Mouse (Mus musculus): ENCODE results near the gene Gm14406. TPM values are rescaled to one million over a fixed set of nuclear protein-coding genes. Genes with fewer than 3 reads are reported as not detected.
"Not testable (repeated sequence)": the region's sequence is repeated elsewhere in the genome, so short reads cannot be mapped to it uniquely, and the experiment has no call there.

Gene Gm14406
- polyA plus RNA-seq (2015; fragmentation: Nextera tagmentation; extraction: Ambion mirVana): not detected in 2 replicates

- H3K9me3 ChIP-seq (replicated peaks; ENCODE audit: control insufficient read depth, low read length); H3K36me3 ChIP-seq (ENCODE audit: control insufficient read depth, insufficient read depth, low read length); H3K4me3 ChIP-seq (replicated peaks; ENCODE audit: low read length); H3K9ac ChIP-seq (ENCODE audit: low read length); ATAC-seq (ENCODE audit: insufficient read depth, low FRiP score); H3K27ac ChIP-seq (ENCODE audit: low read length); H3K4me2 ChIP-seq (ENCODE audit: low read depth, low read length); H3K4me1 ChIP-seq (ENCODE audit: control insufficient read depth, insufficient read depth, low read length); H3K27me3 ChIP-seq (ENCODE audit: control insufficient read depth, insufficient read depth, low read length): not testable (repeated sequence)
- 89% methylated on average over 2 of the region's 2 CpGs for WGBS
Observed at GRCm38 (mm10) chr2:177577998-177578397, at the start of gene Gm14406. Gm14406 (minus strand) TSS chr2:177578210.

GRCm38 (mm10) chr2:177575141-177575540 is 2.9 kb downstream of the Gm14406 start:
- H3K4me1 ChIP-seq (ENCODE audit: control insufficient read depth, insufficient read depth, low read length); H3K27ac ChIP-seq (ENCODE audit: low read length); H3K27me3 ChIP-seq (ENCODE audit: control insufficient read depth, insufficient read depth, low read length); H3K4me3 ChIP-seq (replicated peaks; ENCODE audit: low read length); H3K4me2 ChIP-seq (ENCODE audit: low read depth, low read length); H3K9me3 ChIP-seq (replicated peaks; ENCODE audit: control insufficient read depth, low read length); ATAC-seq (ENCODE audit: insufficient read depth, low FRiP score); H3K36me3 ChIP-seq (ENCODE audit: control insufficient read depth, insufficient read depth, low read length); H3K9ac ChIP-seq (ENCODE audit: low read length): not testable (repeated sequence)
- WGBS: 73% methylated on average over 1 of the region's 2 CpGs

- H3K4me1 ChIP-seq (ENCODE audit: control insufficient read depth, insufficient read depth, low read length); H3K9ac ChIP-seq (ENCODE audit: low read length); ATAC-seq (ENCODE audit: insufficient read depth, low FRiP score); H3K4me3 ChIP-seq (replicated peaks; ENCODE audit: low read length); H3K27me3 ChIP-seq (ENCODE audit: control insufficient read depth, insufficient read depth, low read length); H3K27ac ChIP-seq (ENCODE audit: low read length); H3K4me2 ChIP-seq (ENCODE audit: low read depth, low read length); H3K36me3 ChIP-seq (ENCODE audit: control insufficient read depth, insufficient read depth, low read length); H3K9me3 ChIP-seq (replicated peaks; ENCODE audit: control insufficient read depth, low read length): not testable (repeated sequence)
- WGBS: 75% methylated on average over 4 of the region's 4 CpGs
Observed at GRCm38 (mm10) chr2:177559365-177559764, 18.6 kb downstream of the Gm14406 start.

GRCm38 (mm10) chr2:177555261-177555660 is 22.7 kb downstream of the Gm14406 start:
- not testable (repeated sequence) for H3K4me3 ChIP-seq (replicated peaks; ENCODE audit: low read length); H3K4me2 ChIP-seq (ENCODE audit: low read depth, low read length); H3K9me3 ChIP-seq (replicated peaks; ENCODE audit: control insufficient read depth, low read length); H3K4me1 ChIP-seq (ENCODE audit: control insufficient read depth, insufficient read depth, low read length); H3K36me3 ChIP-seq (ENCODE audit: control insufficient read depth, insufficient read depth, low read length); H3K9ac ChIP-seq (ENCODE audit: low read length); H3K27ac ChIP-seq (ENCODE audit: low read length); H3K27me3 ChIP-seq (ENCODE audit: control insufficient read depth, insufficient read depth, low read length); ATAC-seq (ENCODE audit: insufficient read depth, low FRiP score)
- WGBS: 80% methylated on average over 1 of the region's 1 CpGs

- H3K27ac ChIP-seq (ENCODE audit: low read length); H3K9me3 ChIP-seq (replicated peaks; ENCODE audit: control insufficient read depth, low read length); H3K4me2 ChIP-seq (ENCODE audit: low read depth, low read length); H3K4me3 ChIP-seq (replicated peaks; ENCODE audit: low read length); H3K36me3 ChIP-seq (ENCODE audit: control insufficient read depth, insufficient read depth, low read length); H3K27me3 ChIP-seq (ENCODE audit: control insufficient read depth, insufficient read depth, low read length); ATAC-seq (ENCODE audit: insufficient read depth, low FRiP score); H3K9ac ChIP-seq (ENCODE audit: low read length); H3K4me1 ChIP-seq (ENCODE audit: control insufficient read depth, insufficient read depth, low read length): not testable (repeated sequence)
- WGBS: 79% methylated on average over 5 of the region's 5 CpGs
Observed at GRCm38 (mm10) chr2:177537717-177538116, 40.3 kb downstream of the Gm14406 start.

- not testable (repeated sequence) for H3K9ac ChIP-seq (ENCODE audit: low read length); H3K4me1 ChIP-seq (ENCODE audit: control insufficient read depth, insufficient read depth, low read length); ATAC-seq (ENCODE audit: insufficient read depth, low FRiP score); H3K36me3 ChIP-seq (ENCODE audit: control insufficient read depth, insufficient read depth, low read length); H3K4me3 ChIP-seq (replicated peaks; ENCODE audit: low read length); H3K27me3 ChIP-seq (ENCODE audit: control insufficient read depth, insufficient read depth, low read length); H3K9me3 ChIP-seq (replicated peaks; ENCODE audit: control insufficient read depth, low read length); H3K27ac ChIP-seq (ENCODE audit: low read length); H3K4me2 ChIP-seq (ENCODE audit: low read depth, low read length)
- WGBS: 91% methylated on average over 2 of the region's 2 CpGs
Observed at GRCm38 (mm10) chr2:177537141-177537540, 40.9 kb downstream of the Gm14406 start.

- H3K27ac ChIP-seq (ENCODE audit: low read length): no peak overlapping the region
- no peaks in the 10 kb centered on the region for H3K9me3 ChIP-seq (replicated peaks; ENCODE audit: control insufficient read depth, low read length)
- no peaks in the 10 kb centered on the region for H3K4me1 ChIP-seq (ENCODE audit: control insufficient read depth, insufficient read depth, low read length)
- H3K27me3 ChIP-seq (ENCODE audit: control insufficient read depth, insufficient read depth, low read length): no peaks in the 10 kb centered on the region
- H3K36me3 ChIP-seq (ENCODE audit: control insufficient read depth, insufficient read depth, low read length): no peaks in the 10 kb centered on the region
- no peak overlapping the region for H3K4me2 ChIP-seq (ENCODE audit: low read depth, low read length)
- no peak for ATAC-seq (ENCODE audit: insufficient read depth, low FRiP score)
- H3K9ac ChIP-seq (ENCODE audit: low read length): no peak overlapping the region
- WGBS: 76% methylated on average over 9 of the region's 9 CpGs
- H3K4me3 ChIP-seq (replicated peaks; ENCODE audit: low read length): no peak overlapping the region
Observed at GRCm38 (mm10) chr2:177535876-177536275, 42.1 kb downstream of the Gm14406 start.

GRCm38 (mm10) chr2:177524171-177524570 is 53.8 kb downstream of the Gm14406 start:
- not testable (repeated sequence) for H3K4me1 ChIP-seq (ENCODE audit: control insufficient read depth, insufficient read depth, low read length); H3K27ac ChIP-seq (ENCODE audit: low read length); H3K9me3 ChIP-seq (replicated peaks; ENCODE audit: control insufficient read depth, low read length); ATAC-seq (ENCODE audit: insufficient read depth, low FRiP score); H3K4me2 ChIP-seq (ENCODE audit: low read depth, low read length); H3K4me3 ChIP-seq (replicated peaks; ENCODE audit: low read length); H3K9ac ChIP-seq (ENCODE audit: low read length); H3K36me3 ChIP-seq (ENCODE audit: control insufficient read depth, insufficient read depth, low read length); H3K27me3 ChIP-seq (ENCODE audit: control insufficient read depth, insufficient read depth, low read length)
- 92% methylated on average over 16 of the region's 16 CpGs for WGBS

GRCm38 (mm10) chr2:177523674-177524073 is 54.3 kb downstream of the Gm14406 start:
- WGBS: 91% methylated on average over 6 of the region's 6 CpGs
- not testable (repeated sequence) for H3K36me3 ChIP-seq (ENCODE audit: control insufficient read depth, insufficient read depth, low read length); H3K4me3 ChIP-seq (replicated peaks; ENCODE audit: low read length); H3K27ac ChIP-seq (ENCODE audit: low read length); ATAC-seq (ENCODE audit: insufficient read depth, low FRiP score); H3K27me3 ChIP-seq (ENCODE audit: control insufficient read depth, insufficient read depth, low read length); H3K4me2 ChIP-seq (ENCODE audit: low read depth, low read length); H3K9ac ChIP-seq (ENCODE audit: low read length); H3K9me3 ChIP-seq (replicated peaks; ENCODE audit: control insufficient read depth, low read length); H3K4me1 ChIP-seq (ENCODE audit: control insufficient read depth, insufficient read depth, low read length)

- H3K9ac ChIP-seq (ENCODE audit: low read length): no peak overlapping the region
- H3K27ac ChIP-seq (ENCODE audit: low read length): no peak overlapping the region
- WGBS: 93% methylated on average over 20 of the region's 20 CpGs
- no peak for ATAC-seq (ENCODE audit: insufficient read depth, low FRiP score)
- no peak overlapping the region for H3K4me2 ChIP-seq (ENCODE audit: low read depth, low read length)
- H3K27me3 ChIP-seq (ENCODE audit: control insufficient read depth, insufficient read depth, low read length): no peaks in the 10 kb centered on the region
- no peaks in the 10 kb centered on the region for H3K36me3 ChIP-seq (ENCODE audit: control insufficient read depth, insufficient read depth, low read length)
- H3K4me1 ChIP-seq (ENCODE audit: control insufficient read depth, insufficient read depth, low read length): no peaks in the 10 kb centered on the region
- H3K9me3 ChIP-seq (replicated peaks; ENCODE audit: control insufficient read depth, low read length): no peaks in the 10 kb centered on the region; the same call in 1 of the 2 replicates
- H3K4me3 ChIP-seq (replicated peaks; ENCODE audit: low read length): no peak overlapping the region
Observed at GRCm38 (mm10) chr2:177523061-177523460, 54.9 kb downstream of the Gm14406 start.

Data from stomach, embryonic 16.5 days (tissue).